Mouse (Mus musculus) lung, embryonic 14.5 days (tissue): ENCODE measurements at regions not wholly inside any gene's neighbourhood (a gene's known extent, or its start where the extent isn't known, plus 50 kb on each side); places are given as distances from the start of the nearest gene placed in this dataset.

Source experiments
- ATAC-seq: fragments of 200-750 bp; cut with Nextera tagmentation; 2 replicates; pipeline ENCODE4 v1.8.0; 2017; ENCODE audit warnings: mild to moderate bottlenecking, moderate TSS enrichment, moderate library complexity; ENCODE audit not compliant: insufficient read depth
- DNase-seq: peaks from one replicate; pipeline ENCODE4 v3.0.0-alpha.2; 2015
- H3K27ac ChIP-seq: fragments of 300-500 bp; sonication (generic); 2 replicates; pipeline ENCODE4 v1.5.1; 2014; ENCODE audit warnings: low read depth, mild to moderate bottlenecking, moderate library complexity
- H3K27me3 ChIP-seq: fragments of 300-500 bp; sonication (generic); 2 replicates; pipeline ENCODE4 v1.6.1; 2014; ENCODE audit warnings: low read length, control low read depth; ENCODE audit not compliant: insufficient read depth
- H3K36me3 ChIP-seq: fragments of 300-500 bp; sonication (generic); 2 replicates; pipeline ENCODE4 v1.6.1; 2014; ENCODE audit warnings: control low read depth; ENCODE audit not compliant: insufficient read depth
- H3K4me1 ChIP-seq: fragments of 300-500 bp; sonication (generic); 2 replicates; pipeline ENCODE4 v1.6.1; 2014; ENCODE audit warnings: antibody characterized with exemption, control low read depth; ENCODE audit not compliant: insufficient read depth
- H3K4me2 ChIP-seq: fragments of 300-500 bp; sonication (generic); 2 replicates; pipeline ENCODE4 v1.6.1; 2014; ENCODE audit warnings: mild to moderate bottlenecking
- H3K4me3 ChIP-seq: fragments of 300-500 bp; sonication (generic); 2 replicates; pipeline ENCODE4 v1.5.1; 2014; ENCODE audit warnings: low read depth, low read length
- H3K9ac ChIP-seq: fragments of 300-500 bp; sonication (generic); 2 replicates; pipeline ENCODE4 v1.6.1; 2014
- H3K9me3 ChIP-seq: fragments of 300-500 bp; sonication (generic); 2 replicates; pipeline ENCODE4 v1.6.1; 2016; ENCODE audit warnings: low read depth, low read length, control low read depth
- CTCF ChIP-seq: IDR thresholded peaks from 2 replicates; pipeline ENCODE4 v1.5.1; 2016; ENCODE audit warnings: antibody characterized with exemption, low read depth
- WGBS: fragments of 180-500 bp; shearing (Covaris S2); extraction: QIAGEN DNeasy Blood & Tissue Kit; methylation state at CpG from one replicate; pipeline ENCODE4 v1.1.7; 2014; 5-methylcytosine and 5-hydroxymethylcytosine counted together

GRCm38 (mm10) chr16:29706996-29707395 lies 127.9 kb downstream of the Opa1 start:
- 89% methylated on average over 4 of the region's 4 CpGs for WGBS
- ATAC-seq (no peak), DNase-seq (no peak)

GRCm38 (mm10) chr16:29707656-29708055 lies 128.5 kb downstream of the Opa1 start:
- no peak for TF ChIP-seq CTCF
- no peaks in the 10 kb centered on the region for H3K27me3 ChIP-seq
- H3K9me3 ChIP-seq = no peaks in the 10 kb centered on the region
- no peak overlapping the region for H3K27ac ChIP-seq
- H3K4me1 ChIP-seq = no peaks in the 10 kb centered on the region
- H3K9ac ChIP-seq = no peak overlapping the region
- H3K36me3 ChIP-seq = no peaks in the 10 kb centered on the region
- ATAC-seq (no peak), DNase-seq (no peak)
- H3K4me3 ChIP-seq = no peak overlapping the region
- 93% methylated on average over 11 of the region's 11 CpGs for WGBS
- no peak overlapping the region for H3K4me2 ChIP-seq

More at GRCm38 (mm10) chr16:29706996-29707395, 127.9 kb downstream of the Opa1 start:
- no peak overlapping the region for H3K4me2 ChIP-seq
- H3K27ac ChIP-seq = no peak overlapping the region
- no peak overlapping the region for H3K9ac ChIP-seq
- H3K9me3 ChIP-seq = no peaks in the 10 kb centered on the region
- no peaks in the 10 kb centered on the region for H3K4me1 ChIP-seq
- no peaks in the 10 kb centered on the region for H3K36me3 ChIP-seq
- no peak for TF ChIP-seq CTCF
- no peak overlapping the region for H3K4me3 ChIP-seq
- no peaks in the 10 kb centered on the region for H3K27me3 ChIP-seq

GRCm38 (mm10) chr16:29709072-29709471 lies 129.9 kb downstream of the Opa1 start:
- DNase-seq (peak; percentile 84), ATAC-seq (peak; percentile 86)
- H3K4me2 ChIP-seq = no peak overlapping the region
- H3K4me3 ChIP-seq = no peak overlapping the region
- no peaks in the 10 kb centered on the region for H3K27me3 ChIP-seq
- no peaks in the 10 kb centered on the region; the same call in 1 of the 2 replicates for H3K4me1 ChIP-seq
- WGBS = 48% methylated on average over 4 of the region's 4 CpGs
- TF ChIP-seq CTCF = no peak
- no peaks in the 10 kb centered on the region for H3K9me3 ChIP-seq
- no peak overlapping the region for H3K27ac ChIP-seq
- no peak overlapping the region for H3K9ac ChIP-seq
- no peaks in the 10 kb centered on the region for H3K36me3 ChIP-seq

GRCm38 (mm10) chr16:29711386-29711785 lies 132.3 kb downstream of the Opa1 start:
- no peak overlapping the region for H3K4me2 ChIP-seq
- H3K27ac ChIP-seq = no peak overlapping the region
- H3K4me3 ChIP-seq = no peak overlapping the region
- no peak for TF ChIP-seq CTCF
- peaks cover 6% of the 10 kb centered on the region; the same call in 1 of the 2 replicates for H3K4me1 ChIP-seq
- no peak overlapping the region for H3K9ac ChIP-seq
- no peaks in the 10 kb centered on the region for H3K27me3 ChIP-seq
- no peaks in the 10 kb centered on the region for H3K9me3 ChIP-seq
- DNase-seq (no peak), ATAC-seq (no peak)
- no peaks in the 10 kb centered on the region for H3K36me3 ChIP-seq

GRCm38 (mm10) chr16:29711912-29712681 lies 133.0 kb downstream of the Opa1 start:
- no peaks in the 10 kb centered on the region for H3K27me3 ChIP-seq
- H3K9ac ChIP-seq = no peak overlapping the region
- no peak overlapping the region for H3K27ac ChIP-seq
- WGBS = 64% methylated on average over 12 of the region's 12 CpGs
- H3K4me1 ChIP-seq = peaks cover 6% of the 10 kb centered on the region; the same call in 1 of the 2 replicates
- TF ChIP-seq CTCF = no peak
- H3K9me3 ChIP-seq = no peaks in the 10 kb centered on the region
- H3K4me3 ChIP-seq = no peak overlapping the region
- no peaks in the 10 kb centered on the region for H3K36me3 ChIP-seq
- H3K4me2 ChIP-seq = no peak overlapping the region
- ATAC-seq (no peak), DNase-seq (peak; percentile 50)

GRCm38 (mm10) chr16:29714612-29715127 lies 135.5 kb downstream of the Opa1 start:
- no peaks in the 10 kb centered on the region for H3K36me3 ChIP-seq
- H3K4me1 ChIP-seq = peaks cover 13% of the 10 kb centered on the region
- H3K4me2 ChIP-seq = 0 out of 2 replicates have a peak overlapping the region, but pooled peaks have one; percentile 1
- WGBS = 34% methylated on average over 10 of the region's 10 CpGs
- no peaks in the 10 kb centered on the region for H3K27me3 ChIP-seq
- H3K4me3 ChIP-seq = no peak overlapping the region
- H3K27ac ChIP-seq = no peak overlapping the region; the same call in 1 of the 2 replicates
- DNase-seq (peak; percentile 74), ATAC-seq (peak; percentile 81)
- H3K9ac ChIP-seq = no peak overlapping the region
- no peak for TF ChIP-seq CTCF
- H3K9me3 ChIP-seq = no peaks in the 10 kb centered on the region

- H3K4me1 ChIP-seq = peaks cover 18% of the 10 kb centered on the region
- no peaks in the 10 kb centered on the region for H3K27me3 ChIP-seq
- H3K4me2 ChIP-seq = no peak overlapping the region
- peak overlapping the region; percentile 27; the same call in 1 of the 2 replicates for H3K27ac ChIP-seq
- TF ChIP-seq CTCF = no peak
- no peak overlapping the region for H3K4me3 ChIP-seq
- DNase-seq = peak; percentile 30
- no peaks in the 10 kb centered on the region for H3K36me3 ChIP-seq
- WGBS = 19% methylated on average over 10 of the region's 10 CpGs
- 0 out of 2 replicates have a peak, but pooled peaks have one; percentile 12 for ATAC-seq
- no peak overlapping the region for H3K9ac ChIP-seq
- H3K9me3 ChIP-seq = no peaks in the 10 kb centered on the region
Measured at GRCm38 (mm10) chr16:29718965-29719364, 139.8 kb downstream of the Opa1 start.
